In genomic region chr3:45377391-45377998, GRCm38 (mm10) we compare ENCODE assay signal across 9 mouse cellular contexts. TPM values are rescaled to one million over a fixed set of nuclear protein-coding genes. Genes with fewer than 3 reads are reported as not detected.
DNase-seq lines count a peak whose midpoint lies in the region; ATAC-seq and TF ChIP-seq lines count a peak whose summit lies in the region.
"Had no signal": no experiment of that assay in that cellular context is flagged by ENCODE, and none has a peak within 500 bp of the region (broad histone marks: within the 10 kb centered on the region; RNA-seq: fewer than 3 reads in every experiment).

No protein-coding gene starts in this region.

- TF ChIP-seq POLR2A in myocyte (IDR thresholded peaks at IDR 0.05; ENCODE audit: insufficient read length, low read depth): no peak

- H3K9ac ChIP-seq in embryonic facial prominence, embryonic 11.5 days (replicated peaks; ENCODE audit: low read length): peak overlapping the region; percentile 69
- H3K9ac ChIP-seq in hindbrain, embryonic 11.5 days (ENCODE audit: low read depth, low read length): peak overlapping the region; percentile 70

- H3K27ac ChIP-seq in embryonic facial prominence, embryonic 11.5 days (replicated peaks; ENCODE audit: low read depth, low read length): 0 out of 2 replicates have a peak overlapping the region, but pooled peaks have one; percentile 35
- peak overlapping the region; percentile 55; the same call in 1 of the 2 replicates for H3K27ac ChIP-seq in hindbrain, embryonic 11.5 days (ENCODE audit: low read depth, low read length)

- peak; percentile 7 to 62 for DNase-seq in adrenal gland, adult (ENCODE audit: inconsistent age in 2 of 2, low spot score in 1 of 2)
- DNase-seq in adrenal gland, postnatal 36 days: no peak
- peak; percentile 6 for DNase-seq in 3134 (ENCODE audit: extremely low read depth, insufficient read length, low spot score)
- DNase-seq in embryonic facial prominence, embryonic 11.5 days (ENCODE audit: low spot score): peak; percentile 71
- peak; percentile 76 for DNase-seq in hindbrain, embryonic 11.5 days (ENCODE audit: low spot score)
- peak; percentile 64 to 70 for DNase-seq in left cerebral cortex, postnatal 14 days (ENCODE audit: low spot score in 2 of 2)

- under 1% methylated on average over 26 of the region's 26 CpGs for WGBS in embryonic facial prominence, embryonic 11.5 days
- 0% methylated on average over 26 of the region's 26 CpGs for WGBS in hindbrain, embryonic 11.5 days

- H3K4me1 ChIP-seq in embryonic facial prominence, embryonic 11.5 days (ENCODE audit: control insufficient read depth, insufficient read depth, low read length): no peaks in the 10 kb centered on the region; the same call in 1 of the 2 replicates
- peaks cover 4% of the 10 kb centered on the region; the same call in 1 of the 2 replicates for H3K4me1 ChIP-seq in hindbrain, embryonic 11.5 days (replicated peaks; ENCODE audit: control insufficient read depth, insufficient read depth, low read length)

- peak overlapping the region; percentile 96 for H3K4me2 ChIP-seq in embryonic facial prominence, embryonic 11.5 days (ENCODE audit: low read depth, low read length)
- H3K4me2 ChIP-seq in hindbrain, embryonic 11.5 days (replicated peaks; ENCODE audit: low read depth, low read length): peak overlapping the region; percentile 96
- peak overlapping the region; percentile 100 for H3K4me2 ChIP-seq in myocyte (ENCODE audit: low read depth)

- no peaks in the 10 kb centered on the region for H3K9me3 ChIP-seq in embryonic facial prominence, embryonic 11.5 days (replicated peaks; ENCODE audit: control insufficient read depth, low read length)
- H3K9me3 ChIP-seq in hindbrain, embryonic 11.5 days (ENCODE audit: control insufficient read depth, low read length): no peaks in the 10 kb centered on the region

- H3K27me3 ChIP-seq in embryonic facial prominence, embryonic 11.5 days (ENCODE audit: control insufficient read depth, insufficient read depth, low read length): peaks cover 14% of the 10 kb centered on the region
- peaks cover 18% of the 10 kb centered on the region for H3K27me3 ChIP-seq in hindbrain, embryonic 11.5 days (ENCODE audit: control insufficient read depth, insufficient read depth, low read length)
- peaks cover 18% of the 10 kb centered on the region for H3K27me3 ChIP-seq in myocyte (ENCODE audit: control insufficient read depth, insufficient read depth, insufficient read length)

- intact Hi-C loops in left cerebral cortex, postnatal 14 days (cut with DNase I): loop anchor here (5.0 kb wide), 1 partner anchor 1595 kb away; no protein-coding TSS in a partner anchor

- no peaks in the 10 kb centered on the region for H3K36me3 ChIP-seq in embryonic facial prominence, embryonic 11.5 days (replicated peaks; ENCODE audit: control insufficient read depth, insufficient read depth, low read depth, low read length)
- H3K36me3 ChIP-seq in hindbrain, embryonic 11.5 days (ENCODE audit: control insufficient read depth, insufficient read depth, low read length): no peaks in the 10 kb centered on the region
- H3K36me3 ChIP-seq in myocyte (ENCODE audit: control insufficient read depth, insufficient read depth): no peaks in the 10 kb centered on the region

- H3ac ChIP-seq in myocyte (ENCODE audit: control insufficient read depth, insufficient read length): no peak overlapping the region

- ATAC-seq in embryonic facial prominence, embryonic 11.5 days (replicated peaks; ENCODE audit: insufficient number of reproducible peaks, low FRiP score, low TSS enrichment, low read depth): peak; percentile 50; the same call in 1 of the 2 replicates
- ATAC-seq in hindbrain, embryonic 11.5 days (ENCODE audit: low FRiP score): peak; percentile 42
- no peak for ATAC-seq in CD4-positive, CD25-positive, alpha-beta regulatory T cell, adult 4 months

- H3K4me3 ChIP-seq in embryonic facial prominence, embryonic 11.5 days (ENCODE audit: low read depth, low read length): peak overlapping the region; percentile 65
- H3K4me3 ChIP-seq in hindbrain, embryonic 11.5 days (ENCODE audit: low read depth, low read length): peak overlapping the region; percentile 61
- H3K4me3 ChIP-seq in myocyte: peak overlapping the region; percentile 22

- H3K79me2 ChIP-seq in myocyte (ENCODE audit: control insufficient read depth, insufficient read depth): no peaks in the 10 kb centered on the region

TF ChIP-seq in myocyte, 11 proteins besides CTCF, POLR2A, EP300 and RAD21:
- TF ChIP-seq MYOG (IDR thresholded peaks at IDR 0.05; ENCODE audit: control insufficient read depth in 1 of 3, insufficient read depth in 1 of 3, insufficient read length in 2 of 3, low read depth in 2 of 3): no peak
- no peak for TF ChIP-seq SRF (IDR thresholded peaks at IDR 0.05; ENCODE audit: control insufficient read depth, insufficient read length, low read depth)
- no peak for TF ChIP-seq REST (IDR thresholded peaks at IDR 0.05; ENCODE audit: insufficient read depth, insufficient read length)
- TF ChIP-seq CEBPB (IDR thresholded peaks at IDR 0.05; ENCODE audit: insufficient read depth, poor library complexity, severe bottlenecking): no peak
- no peak for TF ChIP-seq MYOD1 (IDR thresholded peaks at IDR 0.05; ENCODE audit: control insufficient read depth in 1 of 3, insufficient read length in 2 of 3, low read depth in 2 of 3)
- TF ChIP-seq POLR2AphosphoS2 (IDR thresholded peaks at IDR 0.05; ENCODE audit: insufficient read length, low read depth): no peak
- TF ChIP-seq E2F4 (IDR thresholded peaks at IDR 0.05; ENCODE audit: insufficient read depth): no peak
- no peak for TF ChIP-seq TCF3 (IDR thresholded peaks at IDR 0.05; ENCODE audit: insufficient read length, low read depth)
- no peak for TF ChIP-seq MAX (IDR thresholded peaks at IDR 0.05; ENCODE audit: low read depth)
- no peak for TF ChIP-seq USF1 (IDR thresholded peaks at IDR 0.05; ENCODE audit: low read depth)
- no peak for TF ChIP-seq TCF12 (IDR thresholded peaks at IDR 0.05; ENCODE audit: insufficient read depth, poor library complexity, severe bottlenecking)

RNA-seq across cellular contexts. Expression of gene Pcdh10, which starts 0.7 kb away (rescaled TPM):
- 1 to 10 TPM; 3.0 to 4.2 TPM for total RNA-seq in adrenal gland, postnatal 36 days (2021)
- 6.4 and 11.0 TPM in 2 replicates for polyA plus RNA-seq in embryonic facial prominence, embryonic 11.5 days (2014; fragmentation: Nextera tagmentation; extraction: Ambion mirVana)
- polyA plus RNA-seq in hindbrain, embryonic 11.5 days (2014; fragmentation: Nextera tagmentation; extraction: Ambion mirVana): 4.5 and 4.6 TPM in 2 replicates
- 100 to 1,000 TPM; 206 to 214 TPM for total RNA-seq in left cerebral cortex, postnatal 14 days (2021)
- polyA plus RNA-seq in myocyte (2012; fragmentation: generic; extraction: Trizol): not detected
- not detected for polyA plus RNA-seq in CD4-positive, CD25-positive, alpha-beta regulatory T cell, adult 4 months (2017; shearing (Covaris generic))
- total RNA-seq: neutrophil, adult 5-6 weeks had no signal

Comparison
In these comparisons a context has a peak if more than half of its experiments do, and no peak if none do; other contexts are left out.
1. DNase-seq: peak in adrenal gland, adult (2 of 2), 3134 (single experiment), embryonic facial prominence, embryonic 11.5 days (single experiment), hindbrain, embryonic 11.5 days (single experiment) and left cerebral cortex, postnatal 14 days (2 of 2); none in adrenal gland, postnatal 36 days (0 of 2).
2. Peak in every context shown above with its lines, with median percentiles within 50 percentile points of each other: H3K4me2 ChIP-seq and H3K4me3 ChIP-seq.